Mouse (Mus musculus) cerebellum, adult 11 months (tissue): Measurements from ENCODE around the gene Ncoa6.

Experiments used
- DNase-seq: peaks from one replicate; pipeline ENCODE4 v3.0.0; 2022

The Ncoa6 gene

DNA sequence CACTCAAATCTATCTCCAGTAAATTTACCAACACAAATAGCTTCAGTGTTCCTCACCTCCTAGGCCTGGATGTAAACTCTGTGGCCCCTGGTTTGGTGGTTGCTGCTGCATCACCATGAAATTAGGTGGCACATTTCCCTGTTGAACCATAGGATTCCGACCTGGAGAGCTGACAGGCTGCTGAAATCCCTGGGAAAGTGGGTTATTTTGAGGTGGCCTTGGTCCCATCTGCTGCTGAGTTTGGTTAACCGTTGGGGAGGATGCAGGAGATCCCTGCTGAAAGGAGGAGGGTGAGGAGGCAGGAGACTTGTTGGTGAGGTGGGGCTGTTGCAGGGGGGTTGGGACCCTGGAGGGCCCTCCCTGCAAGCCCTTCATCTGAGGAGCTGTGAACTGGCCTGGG lies 52.8 kb downstream of the Ncoa6 start:
- no peak for DNase-seq

DNA sequence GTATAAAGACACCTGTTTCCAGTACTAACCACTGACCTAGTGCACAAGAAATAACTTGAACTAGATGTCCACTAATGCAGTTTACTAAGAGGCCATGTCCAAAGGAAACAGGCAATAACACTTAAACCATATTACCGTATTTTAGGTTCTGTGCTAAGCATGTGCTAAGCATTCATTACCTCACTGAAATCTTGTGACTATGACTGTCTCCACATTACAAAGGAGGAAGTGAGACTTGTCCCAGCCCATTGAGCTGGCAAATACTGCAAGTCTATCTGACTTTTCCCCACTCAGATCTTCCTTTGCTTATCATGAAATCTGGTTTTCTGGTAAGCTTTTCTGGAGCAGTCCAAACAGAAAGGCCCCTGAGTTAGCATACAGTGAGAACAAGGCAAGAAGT lies 69.1 kb downstream of the Ncoa6 start:
- no peak for DNase-seq

DNA sequence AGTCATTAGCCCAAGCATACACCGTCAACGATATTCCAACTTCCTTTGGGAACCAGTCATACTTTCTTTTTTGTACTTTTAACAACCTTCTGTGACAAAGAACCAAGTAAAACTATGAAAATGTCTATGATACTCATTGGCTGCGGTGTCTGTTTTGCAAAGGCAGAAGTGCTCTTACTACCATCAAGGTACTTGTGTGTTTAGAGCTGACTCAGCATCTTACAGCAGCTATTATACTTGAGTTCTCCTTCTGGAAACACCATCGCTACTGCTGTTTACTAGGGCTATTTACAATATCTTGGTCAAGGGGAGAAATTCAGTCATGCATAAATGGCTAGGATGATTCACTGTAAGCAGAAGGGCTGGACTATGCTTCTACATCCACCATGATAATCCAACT lies 71.8 kb downstream of the Ncoa6 start:
- DNase-seq = no peak

DNA sequence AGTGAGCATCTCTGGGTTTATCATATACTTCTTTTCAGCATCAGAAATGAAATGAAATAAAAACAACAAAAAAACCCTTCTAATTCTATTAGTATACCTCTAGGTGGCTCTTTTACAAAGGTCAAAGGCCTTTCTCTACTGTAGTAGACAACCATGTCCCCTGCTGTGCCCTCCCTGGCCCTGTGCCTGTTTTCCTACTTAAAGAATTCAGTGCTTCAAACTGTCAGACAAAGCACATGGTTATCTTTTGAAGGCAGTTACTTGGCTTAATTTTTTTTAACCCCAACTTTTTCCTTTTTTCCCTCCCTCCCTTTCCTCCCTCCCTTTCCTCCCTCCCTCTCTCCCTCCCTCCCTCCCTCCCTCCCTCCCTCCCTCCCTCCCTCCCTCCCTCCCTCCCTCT lies 73.4 kb downstream of the Ncoa6 start:
- peak; percentile 40 for DNase-seq

DNA sequence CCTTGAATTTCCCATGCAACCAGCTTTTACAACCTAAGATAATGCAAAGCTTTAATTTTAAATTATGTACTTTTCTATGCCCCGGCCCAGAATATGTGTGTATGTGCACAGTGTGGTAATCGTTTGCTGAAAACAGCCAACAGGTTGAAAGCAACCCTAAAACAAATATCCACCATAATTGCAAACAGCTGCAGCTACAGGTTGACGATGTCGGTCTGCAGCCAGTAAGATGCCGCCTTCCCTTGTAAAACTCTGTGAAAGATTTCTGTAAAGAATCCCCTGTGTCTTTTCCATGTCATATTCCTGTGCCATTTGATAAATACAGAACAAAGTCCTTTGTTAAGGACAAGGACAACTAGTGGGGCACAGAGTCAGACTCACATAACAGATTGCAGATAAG lies 79.1 kb downstream of the Ncoa6 start:
- DNase-seq = no peak

DNA sequence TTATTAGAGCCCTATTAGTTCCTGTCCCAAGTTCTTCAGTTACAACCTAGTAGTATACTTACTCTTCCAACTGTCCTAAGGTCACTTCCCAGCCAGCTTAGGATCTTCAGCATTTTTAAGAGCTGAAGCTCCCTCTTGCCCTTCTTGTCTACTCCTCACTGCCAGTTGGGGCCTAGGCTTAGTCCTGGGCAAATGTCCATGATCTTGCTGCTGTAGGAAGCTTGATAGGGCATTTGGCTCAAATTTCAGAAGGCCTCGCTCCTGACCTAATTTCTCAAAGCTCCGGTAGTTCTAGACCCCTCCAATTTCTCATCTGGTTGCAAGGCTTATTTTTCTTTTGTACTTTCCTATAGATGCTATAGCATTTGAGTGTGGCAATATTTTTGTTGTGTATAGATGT lies 85.1 kb downstream of the Ncoa6 start:
- peak; percentile 21 for DNase-seq

DNA sequence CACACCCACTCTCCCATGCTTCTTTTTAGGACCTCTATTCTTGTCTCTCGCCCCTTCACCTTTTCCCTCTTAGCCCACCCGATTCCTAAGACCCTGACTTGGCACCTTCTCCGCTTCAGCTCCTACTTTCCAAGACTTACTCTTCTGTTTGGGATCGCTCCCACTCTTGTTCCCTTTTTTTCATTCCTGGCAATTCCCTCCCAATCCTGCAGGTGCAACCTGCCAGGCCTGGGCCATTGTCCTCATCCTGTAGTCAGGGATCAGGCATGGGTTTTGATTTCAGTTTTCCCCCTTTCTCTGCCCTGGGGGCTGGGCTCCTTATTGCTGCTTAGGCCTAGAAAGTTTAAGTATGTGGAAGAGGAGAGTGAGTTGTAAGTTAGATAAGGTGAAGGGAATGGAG lies 86.6 kb downstream of the Ncoa6 start:
- DNase-seq = peak; percentile 13

DNA sequence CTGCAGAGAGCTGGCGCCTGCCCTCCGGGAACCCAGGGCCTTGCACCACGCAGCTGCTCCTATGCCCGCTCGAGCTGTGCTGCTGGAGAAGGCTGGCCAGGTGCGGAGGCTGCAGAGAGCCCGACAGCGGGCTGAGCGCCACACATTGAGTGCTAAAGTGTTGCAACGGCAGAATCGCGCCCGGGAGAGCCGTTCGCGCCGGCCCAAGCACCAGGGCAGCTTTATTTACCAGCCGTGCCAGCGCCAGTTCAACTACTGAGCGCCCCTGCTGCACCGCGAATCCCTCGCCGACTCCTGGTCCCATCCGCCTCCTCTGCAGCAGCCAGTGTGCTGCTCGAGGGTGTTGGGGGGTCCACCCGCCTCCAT lies 87.2 kb downstream of the Ncoa6 start:
- peak; percentile 32 for DNase-seq

DNA sequence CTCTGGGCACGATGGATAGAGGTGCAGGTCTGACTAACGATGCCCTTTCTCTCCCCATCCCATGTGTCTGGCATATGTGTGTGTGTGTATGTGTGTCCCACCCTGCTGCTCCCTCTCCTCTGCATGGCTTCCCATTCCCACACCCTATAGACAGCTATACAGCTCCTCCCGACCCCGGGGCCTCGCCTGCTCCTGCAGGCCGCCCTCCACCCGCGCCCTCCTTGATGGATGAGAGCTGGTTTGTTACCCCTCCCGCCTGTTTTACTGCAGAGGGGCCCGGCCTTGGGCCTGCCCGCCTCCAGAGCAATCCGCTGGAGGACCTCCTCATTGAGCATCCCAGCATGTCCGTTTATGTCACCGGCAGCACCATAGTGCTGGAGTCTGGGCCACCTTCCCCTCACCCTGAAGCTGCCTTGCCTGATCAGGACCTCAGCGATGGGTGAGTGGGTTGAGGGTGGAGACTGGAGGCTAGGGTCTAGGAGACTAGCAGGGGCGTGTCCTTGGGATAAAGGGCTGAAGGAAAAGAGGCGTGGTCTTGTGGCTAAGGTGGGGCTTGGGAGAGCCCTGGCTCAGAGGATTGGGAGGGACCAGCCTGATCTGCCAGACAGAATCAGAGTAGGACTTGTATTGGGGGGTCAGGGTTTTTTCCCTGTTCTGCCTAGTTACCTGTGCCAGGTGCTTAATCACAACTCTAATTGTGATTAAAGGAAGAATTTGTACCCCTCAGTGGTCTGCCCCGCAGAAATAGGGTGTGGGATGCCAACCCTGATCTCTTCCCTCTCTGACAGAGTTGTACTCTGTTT lies 87.8 kb downstream of the Ncoa6 start:
- DNase-seq = peak; percentile 16

DNA sequence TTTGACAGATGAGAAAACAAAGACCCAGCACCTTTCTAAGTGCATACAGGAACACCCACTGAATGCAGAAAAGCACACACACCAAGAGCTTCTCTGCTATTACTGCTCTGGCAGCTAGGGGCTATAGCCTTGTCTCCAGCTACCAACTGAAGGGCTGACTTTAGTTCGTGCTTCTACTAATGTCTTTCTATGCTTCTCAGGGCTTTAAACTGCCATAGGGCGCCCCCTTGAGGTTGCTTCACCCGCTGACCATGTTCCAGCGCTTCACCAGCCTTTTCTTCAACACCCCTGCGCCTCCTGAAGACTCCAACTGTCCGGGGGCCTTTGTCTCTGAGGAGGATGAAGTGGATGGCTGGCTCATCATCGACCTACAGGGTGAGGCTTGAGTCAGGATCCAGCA lies 88.6 kb downstream of the Ncoa6 start:
- peak; percentile 82 for DNase-seq

DNA sequence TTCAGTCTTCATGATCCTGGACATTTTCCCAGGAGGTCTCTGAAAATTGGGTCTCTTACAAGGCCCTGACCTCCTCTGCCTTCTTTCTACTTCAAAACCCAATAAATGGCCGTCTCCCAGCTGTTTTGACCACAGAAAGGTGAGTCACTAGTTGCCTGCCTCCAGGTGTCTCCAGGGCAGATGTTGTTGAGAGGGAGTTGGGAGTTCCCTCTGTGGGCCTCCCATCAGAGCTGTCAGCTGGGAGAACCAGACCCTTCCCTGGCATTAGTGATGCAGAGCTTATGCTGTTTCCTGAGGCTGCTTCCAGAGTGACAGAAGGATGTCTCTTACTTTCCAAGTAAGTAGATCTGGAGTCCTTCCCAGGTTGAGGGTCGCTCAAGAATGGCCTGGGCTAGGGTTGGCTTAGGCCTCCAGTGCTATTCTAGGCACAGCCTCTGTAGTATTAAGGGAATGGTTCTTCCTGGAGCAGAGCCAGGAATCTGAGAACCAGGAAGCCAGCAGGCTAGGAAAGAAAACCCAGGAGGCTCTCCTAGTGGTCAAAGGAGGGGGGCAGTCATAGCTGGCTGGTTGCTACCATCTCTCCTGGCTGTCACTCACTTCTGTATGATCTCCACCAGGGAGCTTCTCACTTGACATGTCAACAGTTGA lies 90.8 kb downstream of the Ncoa6 start:
- peak; percentile 39 for DNase-seq

DNA sequence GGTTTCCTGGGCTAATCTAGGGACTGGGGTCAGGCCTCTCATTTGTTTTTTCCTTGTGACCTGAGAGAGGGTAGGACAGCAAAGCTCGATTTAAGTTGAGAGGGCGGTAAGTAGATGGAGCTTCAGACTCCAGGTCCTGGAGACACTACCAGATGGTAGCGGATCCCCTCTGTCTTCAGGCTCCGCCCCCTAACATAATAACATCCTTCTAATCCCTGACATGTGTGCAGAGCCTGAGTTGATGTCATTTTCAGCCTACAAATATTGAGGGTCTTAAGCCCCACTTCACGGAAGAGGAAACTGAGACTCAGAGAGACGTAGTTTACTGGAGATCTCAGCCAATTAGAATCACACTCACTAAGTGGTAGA lies 91.4 kb downstream of the Ncoa6 start:
- DNase-seq = no peak

DNA sequence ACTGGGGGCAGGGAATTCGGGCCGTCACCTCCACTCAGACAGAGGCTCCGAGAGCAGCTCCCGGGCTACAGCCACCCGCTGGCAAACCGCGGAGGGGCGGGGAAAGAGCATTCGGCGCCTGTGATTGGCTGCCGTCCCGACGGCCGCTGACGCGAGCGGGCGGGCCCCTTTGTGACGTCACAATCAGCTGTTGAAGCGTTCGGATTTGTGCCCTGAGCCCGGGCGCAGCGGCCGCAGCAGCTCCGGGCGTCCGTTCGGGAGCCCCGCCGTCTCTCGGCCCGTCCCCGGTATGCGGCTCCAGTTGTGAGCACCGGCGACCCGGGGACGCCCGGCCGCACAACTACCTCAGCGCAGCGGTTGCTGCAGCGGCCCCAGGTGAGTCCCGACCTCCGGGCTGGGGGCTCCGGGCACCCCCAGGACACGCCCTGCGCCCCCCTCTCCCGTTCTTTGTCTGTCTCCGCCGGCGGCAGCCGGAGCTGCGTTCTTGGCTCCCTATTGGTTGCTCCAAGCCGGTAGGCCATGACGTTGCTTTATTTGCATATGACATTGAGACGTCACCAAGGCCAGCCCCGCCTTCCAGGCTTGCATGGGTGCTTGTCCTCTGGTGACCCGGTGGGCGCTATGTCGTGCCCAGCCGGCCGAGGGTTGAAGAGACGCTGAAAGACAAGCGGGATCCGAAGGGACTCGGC lies 91.9 kb downstream of the Ncoa6 start:
- peak; percentile 98 for DNase-seq

DNA sequence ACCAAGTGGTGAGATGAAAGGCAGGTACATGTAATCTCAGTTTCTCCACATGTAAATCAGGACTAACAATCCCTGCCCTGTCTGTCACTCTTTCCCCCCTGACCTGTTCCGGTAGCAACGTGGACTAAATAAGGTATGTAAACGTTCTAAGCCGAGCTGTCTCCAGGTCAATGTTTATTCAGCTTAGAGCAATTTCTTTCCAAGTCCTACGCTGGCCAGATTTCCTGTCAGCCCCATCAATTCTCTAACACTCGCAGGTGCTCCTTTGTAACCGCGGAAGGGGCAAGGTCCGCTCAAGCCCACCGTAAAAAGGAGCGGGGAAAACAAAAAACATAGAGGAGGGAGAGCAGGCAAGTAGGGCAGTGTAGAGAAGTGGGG lies 92.6 kb downstream of the Ncoa6 start:
- DNase-seq = peak; percentile 43

DNA sequence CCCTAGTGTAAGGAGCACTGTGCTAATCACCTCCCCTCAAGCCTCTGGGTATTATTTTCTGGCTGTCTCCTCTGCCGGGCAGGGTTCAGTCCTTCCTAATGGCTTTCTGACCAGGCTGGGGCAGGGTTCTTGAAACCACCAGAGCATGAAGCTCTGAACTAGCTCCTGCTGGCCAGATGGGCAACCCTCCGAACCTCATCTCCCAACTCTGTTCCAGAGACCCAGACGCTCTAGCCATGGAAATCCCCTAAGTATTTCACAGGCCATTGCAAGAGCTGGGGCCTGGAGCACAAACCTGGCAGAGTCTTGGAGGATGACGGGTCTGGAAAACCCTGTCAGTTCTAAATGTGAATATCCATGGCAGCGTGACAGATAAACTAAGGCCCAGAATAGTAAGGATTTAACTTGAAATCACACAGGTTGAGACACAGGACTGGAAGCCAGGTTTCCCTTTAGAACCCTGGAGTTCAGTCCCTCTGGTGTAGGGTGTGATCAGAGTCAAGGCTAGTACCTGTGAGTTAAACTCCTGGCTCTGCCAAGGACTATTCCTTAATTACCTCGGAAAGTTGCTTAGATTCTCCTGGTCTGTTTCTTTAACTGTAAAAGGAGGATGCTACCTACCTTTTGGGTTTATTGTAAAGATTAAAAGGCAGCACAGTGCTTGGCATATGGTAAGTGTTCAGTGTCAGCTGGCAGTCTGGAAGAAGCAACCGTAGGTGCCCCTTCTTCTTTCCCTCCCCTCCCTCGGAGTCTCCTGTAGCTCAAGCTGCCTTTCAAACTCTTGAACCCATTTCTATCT lies 93.2 kb downstream of the Ncoa6 start, which contains the start of gene Trp53inp2:
TSS of gene Trp53inp2 (plus strand) at position 799 of the 799 bp plus-strand sequence.
- DNase-seq = peak; percentile 30

DNA sequence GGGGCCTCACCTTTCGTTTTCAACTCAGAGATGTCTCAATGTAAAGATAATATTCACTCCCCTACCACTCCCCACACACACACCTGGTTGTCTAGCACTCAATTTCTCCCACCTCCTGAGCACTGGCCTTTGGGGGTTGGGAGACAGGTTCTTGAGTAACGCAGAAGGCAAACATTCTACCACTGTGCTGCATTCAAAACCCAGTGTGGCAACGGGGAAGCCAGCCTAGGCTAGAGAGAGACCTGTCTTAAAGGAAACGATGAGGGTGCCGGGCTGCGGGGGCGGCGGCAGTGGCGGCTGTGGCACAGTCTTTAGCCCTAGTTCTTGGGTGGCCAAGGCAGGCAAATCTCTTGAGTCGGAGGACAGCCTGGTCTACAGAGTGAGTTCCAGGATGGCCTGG lies 97.5 kb downstream of the Ncoa6 start:
- DNase-seq = no peak

DNA sequence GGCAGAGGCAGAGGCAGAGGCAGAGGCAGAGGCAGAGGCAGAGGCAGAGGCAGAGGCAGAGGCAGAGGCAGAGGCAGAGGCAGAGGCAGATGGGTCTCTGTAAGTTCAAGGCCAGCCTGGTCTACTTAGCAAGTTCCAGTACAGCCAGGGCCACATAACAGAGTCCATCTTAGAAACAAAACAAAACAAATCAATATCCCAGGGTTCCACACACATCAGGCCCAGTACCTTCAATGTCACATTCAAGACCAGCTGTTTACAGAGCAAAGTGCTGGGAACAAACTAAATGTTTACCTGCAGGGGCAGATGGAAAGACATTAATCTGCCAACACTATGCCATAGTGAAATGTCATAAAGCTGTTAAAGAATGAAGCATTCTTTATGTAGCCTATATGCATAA lies 99.2 kb downstream of the Ncoa6 start:
- DNase-seq = no peak

DNA sequence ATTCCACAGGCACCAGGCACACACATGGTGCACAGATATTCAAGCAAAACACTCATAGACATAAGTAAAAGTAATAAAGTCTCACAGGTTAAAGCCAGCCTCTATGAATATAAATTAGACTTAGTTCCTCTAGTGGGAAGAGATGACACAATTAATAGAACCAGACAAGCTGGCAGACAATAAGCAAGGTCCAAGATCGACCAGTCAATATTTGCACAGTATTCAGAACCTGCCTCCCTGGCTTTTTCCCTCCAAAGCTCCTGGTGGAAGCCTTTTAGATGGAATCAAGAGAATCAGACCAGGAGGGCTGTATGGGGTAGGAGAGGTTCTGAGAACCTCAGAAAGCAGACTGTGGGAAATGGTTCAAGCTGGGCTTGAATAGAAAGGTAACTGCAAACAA lies 99.8 kb downstream of the Ncoa6 start:
- DNase-seq = no peak

DNA sequence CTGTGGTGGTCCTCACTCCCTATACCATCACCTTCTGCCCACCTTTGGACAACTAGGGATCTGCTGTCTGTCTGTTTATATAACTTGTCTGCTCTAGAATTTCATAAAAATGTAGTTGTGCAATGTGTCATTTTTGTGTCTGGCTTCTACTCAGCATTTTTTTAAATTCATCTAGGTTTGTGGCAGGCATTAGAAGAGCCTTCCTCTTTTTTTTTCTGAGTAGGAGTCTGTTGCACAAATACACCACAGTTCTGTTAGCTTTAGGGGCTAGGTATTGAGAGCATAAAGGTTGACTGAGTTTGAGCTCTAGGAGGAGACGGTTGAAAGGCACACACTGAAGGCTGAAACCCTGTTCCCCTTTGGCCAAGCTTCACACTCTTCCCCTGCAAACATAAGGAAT lies 100.4 kb downstream of the Ncoa6 start:
- DNase-seq = no peak

DNA sequence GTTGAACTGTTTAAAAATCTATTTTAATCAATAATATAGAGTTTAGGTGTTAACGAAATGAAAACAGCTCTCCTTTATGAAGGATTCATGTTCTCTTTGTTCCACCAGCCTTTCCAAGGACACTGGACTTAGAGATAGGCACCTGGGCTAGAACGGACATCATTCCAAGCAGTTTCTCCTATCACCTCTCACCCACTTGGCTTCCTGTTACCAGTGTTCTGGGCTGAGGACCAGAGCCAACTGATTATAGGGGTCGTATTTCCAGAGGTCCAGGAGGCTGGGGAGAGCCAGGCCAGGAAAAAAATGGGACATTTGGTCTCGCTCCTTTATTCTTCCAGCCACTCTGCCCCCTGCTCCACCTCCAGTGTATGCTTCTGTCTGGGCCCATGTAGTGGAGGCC lies 101.2 kb downstream of the Ncoa6 start:
- no peak for DNase-seq

DNA sequence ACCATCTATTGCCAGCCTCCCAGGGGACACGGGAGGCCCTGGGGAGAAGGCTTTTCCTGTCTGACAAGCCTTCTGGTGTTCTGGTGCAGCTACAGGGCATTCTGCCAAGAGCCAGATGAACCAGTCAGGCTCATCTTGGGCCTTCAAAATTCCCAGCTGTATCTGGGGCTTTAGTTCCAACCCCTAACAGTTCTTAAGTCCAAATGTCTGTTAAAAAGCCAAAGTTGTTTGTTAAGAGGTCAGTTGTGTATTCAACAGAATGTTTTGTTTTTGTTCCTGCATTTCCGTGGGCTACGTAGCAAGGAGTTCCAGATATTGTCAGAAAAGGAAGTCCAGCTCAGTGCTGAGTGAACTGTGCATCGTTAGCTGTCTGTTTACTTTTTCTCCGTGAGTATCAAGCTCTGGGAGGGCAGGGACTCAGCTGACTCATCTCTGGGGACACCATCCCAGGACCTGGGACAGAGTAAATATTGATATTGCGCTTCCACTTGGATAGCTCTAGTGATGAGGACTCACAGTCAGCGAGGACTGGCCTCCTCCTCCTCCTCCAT lies 104.3 kb downstream of the Ncoa6 start:
- DNase-seq = no peak

DNA sequence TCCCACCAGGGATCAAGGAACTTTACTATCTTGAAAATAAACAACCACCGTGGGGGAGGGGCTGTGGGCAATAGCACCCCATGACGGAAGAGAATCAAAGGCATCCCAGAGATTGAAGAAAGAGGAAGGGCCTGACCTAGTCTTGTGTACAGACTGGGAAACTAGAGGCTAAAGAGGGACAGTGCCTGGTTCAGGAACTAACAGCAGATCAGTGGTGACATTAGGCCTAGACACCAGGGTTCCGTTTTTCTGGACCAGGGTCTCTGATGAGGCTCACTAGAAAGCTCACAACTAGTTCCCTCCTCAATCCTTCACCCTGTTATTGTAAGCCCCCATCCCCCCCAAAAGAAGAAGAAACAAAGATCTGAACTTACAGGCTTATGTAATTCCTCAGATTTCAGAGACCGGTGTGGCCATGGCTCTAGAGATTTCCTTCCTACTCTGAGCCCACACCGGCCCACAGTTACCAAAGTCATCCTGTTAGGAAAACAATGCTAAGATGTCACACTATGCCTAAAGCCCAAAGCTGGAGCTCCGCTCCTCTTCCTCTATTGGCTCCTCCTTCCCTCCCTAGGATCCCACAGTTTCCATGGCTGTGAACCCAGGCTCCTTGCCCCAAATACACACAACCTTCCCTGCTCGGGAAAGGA lies 105.9 kb downstream of the Ncoa6 start:
- no peak for DNase-seq
